Mouse (Mus musculus) limb, embryonic 12.5 days (tissue): ENCODE data around the gene Tbl3. TPM values are rescaled to one million over a fixed set of nuclear protein-coding genes. Genes with fewer than 3 reads are reported as not detected.

Source experiments
- ATAC-seq: fragments of 200-750 bp; cut with Nextera tagmentation; 2 replicates; pipeline ENCODE4 v1.8.0; 2017; ENCODE audit warnings: low read depth, moderate TSS enrichment; ENCODE audit not compliant: insufficient number of reproducible peaks, insufficient read depth, low FRiP score, low TSS enrichment
- H3K27ac ChIP-seq: fragments of 300-500 bp; sonication (generic); 2 replicates; pipeline ENCODE4 v1.5.1; 2016; ENCODE audit warnings: mild to moderate bottlenecking, moderate library complexity
- H3K27me3 ChIP-seq: fragments of 300-500 bp; sonication (generic); 2 replicates; pipeline ENCODE4 v1.6.1; 2016; ENCODE audit warnings: mild to moderate bottlenecking, moderate library complexity
- H3K36me3 ChIP-seq: fragments of 300-500 bp; sonication (generic); 2 replicates; pipeline ENCODE4 v1.6.1; 2016; ENCODE audit warnings: mild to moderate bottlenecking, moderate library complexity
- H3K4me1 ChIP-seq: fragments of 300-500 bp; sonication (generic); replicated peaks from 2 replicates; pipeline ENCODE4 v1.6.1; 2016
- H3K4me2 ChIP-seq: fragments of 300-500 bp; sonication (generic); 2 replicates; pipeline ENCODE4 v1.6.1; 2016; ENCODE audit warnings: mild to moderate bottlenecking, moderate library complexity
- H3K4me3 ChIP-seq: fragments of 300-500 bp; sonication (generic); replicated peaks from 2 replicates; pipeline ENCODE4 v1.5.1; 2016; ENCODE audit warnings: mild to moderate bottlenecking
- H3K9ac ChIP-seq: fragments of 300-500 bp; sonication (generic); replicated peaks from 2 replicates; pipeline ENCODE4 v1.6.1; 2016; ENCODE audit warnings: mild to moderate bottlenecking, moderate library complexity
- H3K9me3 ChIP-seq: fragments of 300-500 bp; sonication (generic); 2 replicates; pipeline ENCODE4 v1.6.1; 2016; ENCODE audit warnings: mild to moderate bottlenecking, moderate library complexity
- WGBS: fragments of 180-500 bp; shearing (Covaris S2); methylation state at CpG from one replicate; pipeline ENCODE4 v1.1.7; 2016; 5-methylcytosine and 5-hydroxymethylcytosine counted together
- polyA plus RNA-seq: library from polyadenylated mRNA; unstranded; fragments of >200 nt; fragmentation: Nextera tagmentation; extraction: Ambion mirVana; gene quantifications from 2 replicates; pipeline ENCODE4 v1.2.1, GENCODE M21; 2016

The Tbl3 gene
- polyA plus RNA-seq, 1 experiment from 2014 or later, result 103 TPM

GRCm38 (mm10) chr17:24716166-24716682, 8.8 kb upstream of the Tbl3 start:
- WGBS, result 96% methylated on average over 15 of the region's 15 CpGs
- no peak overlapping the region for H3K27ac ChIP-seq
- no peak for ATAC-seq
- H3K9me3 ChIP-seq, result no peaks in the 10 kb centered on the region
- peaks cover 39% of the 10 kb centered on the region for H3K36me3 ChIP-seq
- H3K27me3 ChIP-seq, result no peaks in the 10 kb centered on the region
- no peak overlapping the region for H3K9ac ChIP-seq
- H3K4me2 ChIP-seq, result no peak overlapping the region
- peaks cover 9% of the 10 kb centered on the region for H3K4me1 ChIP-seq
- H3K4me3 ChIP-seq, result no peak overlapping the region

DNA sequence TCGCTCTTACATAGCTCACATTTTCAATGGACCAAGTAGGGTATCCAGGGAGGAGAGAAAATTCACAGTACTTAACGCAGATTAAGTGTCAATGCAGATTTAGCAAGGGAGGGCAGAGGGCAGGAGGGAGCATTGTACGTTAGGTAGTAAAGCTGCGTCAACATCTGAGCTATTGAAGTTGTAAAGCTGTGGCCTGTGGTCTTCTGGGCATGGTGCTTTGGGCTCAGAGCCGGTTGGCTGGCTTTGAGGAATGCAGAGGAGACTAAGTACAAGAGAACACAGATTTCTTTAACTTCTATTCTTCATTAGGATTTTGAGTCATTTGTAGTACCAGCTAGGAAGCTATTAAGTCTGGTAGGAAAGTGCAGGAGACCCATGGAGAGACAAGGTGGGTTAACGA, 8.1 kb upstream of the Tbl3 start:
- Histone ChIP-seq H3K27ac (no peak overlapping the region), H3K4me3 (no peak overlapping the region), H3K36me3 (peaks cover 35% of the 10 kb centered on the region), H3K27me3 (no peaks in the 10 kb centered on the region), H3K4me2 (no peak overlapping the region), H3K9me3 (no peaks in the 10 kb centered on the region), H3K4me1 (peaks cover 6% of the 10 kb centered on the region), H3K9ac (no peak overlapping the region)
- 65% methylated on average over 6 of the region's 6 CpGs for WGBS
- no peak for ATAC-seq

- H3K36me3 ChIP-seq, result peaks cover 19% of the 10 kb centered on the region
- H3K4me3 ChIP-seq, result peak overlapping the region; percentile 85; the same call in 1 of the 2 replicates
- H3K27ac ChIP-seq, result no peak overlapping the region
- ATAC-seq, result no peak
- H3K9ac ChIP-seq, result no peak overlapping the region
- no peaks in the 10 kb centered on the region for H3K27me3 ChIP-seq
- peaks cover 14% of the 10 kb centered on the region; the same call in 1 of the 2 replicates for H3K4me1 ChIP-seq
- no peaks in the 10 kb centered on the region for H3K9me3 ChIP-seq
- WGBS, result 31% methylated on average over 2 of the region's 2 CpGs
- H3K4me2 ChIP-seq, result peak overlapping the region; percentile 85; the same call in 1 of the 2 replicates
These were observed 1.2 kb upstream of the Tbl3 start for GRCm38 (mm10) chr17:24708646-24709045.

DNA sequence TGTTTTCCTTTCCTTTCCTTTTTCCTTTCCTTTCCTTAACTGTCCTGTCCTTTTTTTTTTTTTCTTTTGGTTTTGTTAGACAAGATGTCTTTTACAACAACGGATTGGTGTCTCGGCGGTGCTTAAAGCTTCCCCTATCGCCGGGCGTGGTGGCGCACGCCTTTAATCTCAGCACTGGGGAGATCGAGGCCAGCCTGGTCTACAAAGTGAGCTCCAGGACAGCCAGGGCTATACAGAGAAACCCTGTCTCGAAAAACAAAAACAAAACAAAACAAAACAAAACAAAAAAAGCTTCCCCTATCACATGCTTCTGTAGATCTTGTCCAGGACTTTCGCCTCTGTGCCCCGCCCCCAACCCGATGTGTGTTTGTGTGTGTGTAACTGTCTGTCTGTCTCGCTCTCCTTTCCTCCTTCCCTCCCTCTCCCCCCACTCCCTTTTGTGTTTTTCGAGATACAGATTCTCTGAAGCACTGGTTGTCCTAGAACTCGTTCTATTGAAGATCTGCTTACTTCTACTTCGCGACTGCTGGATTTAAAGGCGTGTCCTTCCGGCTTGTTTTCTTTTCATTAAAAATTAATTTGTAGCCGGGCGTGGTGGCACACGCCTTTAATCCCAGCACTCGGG, 453 bp upstream of the Tbl3 start:
- H3K9me3 ChIP-seq, result no peaks in the 10 kb centered on the region
- H3K4me2 ChIP-seq, result peak overlapping the region; percentile 85
- H3K9ac ChIP-seq, result peak overlapping the region; percentile 73
- peak overlapping the region; percentile 78 for H3K27ac ChIP-seq
- 6% methylated on average over 24 of the region's 24 CpGs for WGBS
- 0 out of 2 replicates have a peak, but pooled peaks have one; percentile 13 for ATAC-seq
- H3K27me3 ChIP-seq, result no peaks in the 10 kb centered on the region
- peaks cover 25% of the 10 kb centered on the region for H3K36me3 ChIP-seq
- peaks cover 14% of the 10 kb centered on the region; the same call in 1 of the 2 replicates for H3K4me1 ChIP-seq
- H3K4me3 ChIP-seq, result peak overlapping the region; percentile 85

GRCm38 (mm10) chr17:24705821-24706220, 1.6 kb downstream of the Tbl3 start:
- H3K27ac ChIP-seq, result no peak overlapping the region
- H3K4me2 ChIP-seq, result no peak overlapping the region; the same call in 1 of the 2 replicates
- no peak for ATAC-seq
- H3K36me3 ChIP-seq, result peaks cover 46% of the 10 kb centered on the region
- no peak overlapping the region for H3K4me3 ChIP-seq
- no peaks in the 10 kb centered on the region for H3K9me3 ChIP-seq
- H3K4me1 ChIP-seq, result peaks cover 14% of the 10 kb centered on the region; the same call in 1 of the 2 replicates
- no peaks in the 10 kb centered on the region for H3K27me3 ChIP-seq
- WGBS, result 93% methylated on average over 3 of the region's 3 CpGs
- no peak overlapping the region for H3K9ac ChIP-seq

GRCm38 (mm10) chr17:24701251-24701650, 6.2 kb downstream of the Tbl3 start:
- no peak for ATAC-seq

GRCm38 (mm10) chr17:24699473-24699872, 8.0 kb downstream of the Tbl3 start:
- H3K36me3 ChIP-seq, result peaks cover 50% of the 10 kb centered on the region

More at GRCm38 (mm10) chr17:24701251-24701650, 6.2 kb downstream of the Tbl3 start:
- H3K4me2 ChIP-seq, result no peak overlapping the region
- 88% methylated on average over 9 of the region's 9 CpGs for WGBS
- no peak overlapping the region for H3K27ac ChIP-seq
- peaks cover 61% of the 10 kb centered on the region for H3K36me3 ChIP-seq
- no peak overlapping the region for H3K9ac ChIP-seq
- no peaks in the 10 kb centered on the region for H3K27me3 ChIP-seq
- no peak overlapping the region for H3K4me3 ChIP-seq
- no peaks in the 10 kb centered on the region for H3K9me3 ChIP-seq
- peaks cover 16% of the 10 kb centered on the region for H3K4me1 ChIP-seq

DNA sequence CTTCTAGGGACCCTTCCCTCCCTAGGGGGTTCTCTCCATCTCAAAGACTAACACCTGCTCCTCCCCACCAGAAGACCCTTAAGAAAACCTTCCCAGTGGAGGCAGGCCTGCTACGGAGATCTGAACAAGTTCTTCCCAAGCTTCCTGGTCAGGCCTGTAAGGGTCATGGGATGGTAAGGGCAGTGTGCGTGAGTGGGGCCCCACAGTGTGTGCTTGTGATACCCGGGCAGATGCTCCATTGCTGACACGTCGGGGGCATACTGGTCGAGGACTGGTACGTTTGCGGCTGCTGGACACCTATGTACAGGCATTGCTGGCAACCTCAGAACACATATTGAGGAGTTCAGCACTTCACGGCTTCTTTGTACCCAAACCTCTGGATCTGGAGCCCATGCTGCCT, 8.7 kb downstream of the Tbl3 start:
- Histone ChIP-seq H3K4me3 (no peak overlapping the region), H3K9ac (no peak overlapping the region), H3K4me2 (no peak overlapping the region), H3K27me3 (no peaks in the 10 kb centered on the region), H3K9me3 (no peaks in the 10 kb centered on the region), H3K4me1 (peaks cover 24% of the 10 kb centered on the region), H3K27ac (no peak overlapping the region), H3K36me3 (peaks cover 47% of the 10 kb centered on the region)
- no peak for ATAC-seq
- 71% methylated on average over 9 of the region's 9 CpGs for WGBS

More at GRCm38 (mm10) chr17:24699473-24699872, 8.0 kb downstream of the Tbl3 start:
- no peak overlapping the region for H3K27ac ChIP-seq
- H3K4me3 ChIP-seq, result no peak overlapping the region
- H3K9ac ChIP-seq, result no peak overlapping the region
- H3K9me3 ChIP-seq, result no peaks in the 10 kb centered on the region
- ATAC-seq, result no peak
- no peak overlapping the region for H3K4me2 ChIP-seq
- WGBS, result 82% methylated on average over 2 of the region's 2 CpGs
- no peaks in the 10 kb centered on the region for H3K27me3 ChIP-seq
- peaks cover 20% of the 10 kb centered on the region for H3K4me1 ChIP-seq

- H3K9me3 ChIP-seq, result no peaks in the 10 kb centered on the region
- peaks cover 46% of the 10 kb centered on the region for H3K36me3 ChIP-seq
- WGBS, result 36% methylated on average over 5 of the region's 5 CpGs
- H3K4me2 ChIP-seq, result no peak overlapping the region; the same call in 1 of the 2 replicates
- H3K9ac ChIP-seq, result no peak overlapping the region
- peaks cover 24% of the 10 kb centered on the region for H3K4me1 ChIP-seq
- no peak overlapping the region for H3K4me3 ChIP-seq
- H3K27me3 ChIP-seq, result no peaks in the 10 kb centered on the region
- ATAC-seq, result no peak
- H3K27ac ChIP-seq, result 0 out of 2 replicates have a peak overlapping the region, but pooled peaks have one; percentile 23
These were observed 9.5 kb downstream of the Tbl3 start for GRCm38 (mm10) chr17:24697985-24698384.

GRCm38 (mm10) chr17:24696011-24696697, 11.3 kb downstream of the Tbl3 start, which contains the start of the genes Gfer and Noxo1:
Gene Gfer, minus strand, starts transcription at chr17:24696156.
Gene Noxo1, plus strand, starts transcription at chr17:24696234.
- peak within 1 kb of the TSS; percentile 88 for H3K4me3 ChIP-seq
- peaks cover 39% of the 10 kb centered on the region for H3K36me3 ChIP-seq
- no peaks in the 10 kb centered on the region for H3K9me3 ChIP-seq
- peak; percentile 80 for ATAC-seq
- H3K27me3 ChIP-seq, result peaks cover 8% of the 10 kb centered on the region
- H3K9ac ChIP-seq, result peak within 1 kb of the TSS; percentile 87
- WGBS, result under 1% methylated on average over 76 of the region's 76 CpGs
- H3K4me2 ChIP-seq, result peak within 1 kb of the TSS; percentile 73
- H3K27ac ChIP-seq, result peak within 1 kb of the TSS; percentile 91
- H3K4me1 ChIP-seq, result peaks cover 24% of the 10 kb centered on the region

GRCm38 (mm10) chr17:24695326-24696010, 12.0 kb downstream of the Tbl3 start:
- Histone ChIP-seq H3K4me2 (peak overlapping the region; percentile 73), H3K4me3 (peak overlapping the region; percentile 88), H3K36me3 (peaks cover 32% of the 10 kb centered on the region), H3K27me3 (peaks cover 15% of the 10 kb centered on the region), H3K4me1 (peaks cover 24% of the 10 kb centered on the region), H3K9me3 (no peaks in the 10 kb centered on the region), H3K9ac (peak overlapping the region; percentile 87), H3K27ac (peak overlapping the region; percentile 91)
- peak; percentile 21; the same call in 1 of the 2 replicates for ATAC-seq
- WGBS, result 8% methylated on average over 44 of the region's 51 CpGs
